24 mouse cellular contexts compared by ENCODE assay signal in the genomic region with DNA sequence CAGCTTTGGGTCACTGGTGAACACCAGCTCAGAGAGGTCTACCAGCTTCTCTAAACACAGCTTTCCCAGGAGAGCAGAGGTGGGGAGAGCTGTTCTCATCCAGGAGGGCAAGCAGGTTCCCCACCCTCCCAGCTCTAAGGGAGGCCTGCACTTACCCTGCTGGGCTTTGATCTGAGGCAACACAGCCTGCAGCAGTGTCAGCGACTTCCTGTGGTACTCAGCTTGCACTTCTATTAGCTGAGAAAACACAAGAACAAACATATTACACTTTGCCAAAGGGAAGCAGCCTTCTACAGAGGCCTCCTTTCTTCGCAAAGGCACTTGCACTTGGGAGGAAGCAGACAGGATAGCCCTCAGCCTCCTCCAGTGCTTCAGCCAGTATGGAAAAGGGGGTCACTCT.
DNase-seq lines count a peak whose midpoint lies in the region; ATAC-seq lines count a peak whose summit lies in the region.
"Had no signal": no experiment of that assay in that cellular context is flagged by ENCODE, and none has a peak within 500 bp of the region (broad histone marks: within the 10 kb centered on the region; RNA-seq: fewer than 3 reads in every experiment).

No protein-coding gene starts in this region.

- no peak overlapping the region for H3K4me3 ChIP-seq in hindbrain, embryonic 10.5 days
- no peak overlapping the region for H3K4me3 ChIP-seq in hindbrain, embryonic 14.5 days (replicated peaks; ENCODE audit: low read length)
- H3K4me3 ChIP-seq in midbrain, embryonic 10.5 days = no peak overlapping the region
- no peak overlapping the region for H3K4me3 ChIP-seq in midbrain, embryonic 11.5 days (ENCODE audit: low read depth, low read length)
- H3K4me3 ChIP-seq in limb, embryonic 10.5 days = no peak overlapping the region
- H3K4me3 ChIP-seq: embryonic facial prominence, embryonic 12.5 days; heart, embryonic 12.5 days; left cerebral cortex, adult 2 months; liver, embryonic 13.5 days; megakaryocyte, embryonic 14.5 days had no signal

- no peak overlapping the region for H3K4me2 ChIP-seq in hindbrain, embryonic 14.5 days (replicated peaks)
- no peak overlapping the region for H3K4me2 ChIP-seq in midbrain, embryonic 11.5 days
- H3K4me2 ChIP-seq: embryonic facial prominence, embryonic 12.5 days; heart, embryonic 12.5 days; liver, embryonic 13.5 days had no signal

- no peaks in the 10 kb centered on the region for H3K27me3 ChIP-seq in hindbrain, embryonic 10.5 days (ENCODE audit: insufficient read depth, poor library complexity, severe bottlenecking)
- no peaks in the 10 kb centered on the region for H3K27me3 ChIP-seq in hindbrain, embryonic 14.5 days (ENCODE audit: control insufficient read depth, insufficient read depth, low read length)
- H3K27me3 ChIP-seq in midbrain, embryonic 10.5 days (ENCODE audit: low read depth, poor library complexity, severe bottlenecking) = no peaks in the 10 kb centered on the region
- H3K27me3 ChIP-seq in midbrain, embryonic 11.5 days (ENCODE audit: control insufficient read depth, insufficient read depth, low read length) = no peaks in the 10 kb centered on the region
- H3K27me3 ChIP-seq in limb, embryonic 10.5 days (ENCODE audit: low read depth, poor library complexity, severe bottlenecking) = no peaks in the 10 kb centered on the region
- H3K27me3 ChIP-seq: embryonic facial prominence, embryonic 12.5 days; heart, embryonic 12.5 days; liver, embryonic 13.5 days had no signal

- no peak for ATAC-seq in hindbrain, embryonic 14.5 days (ENCODE audit: low FRiP score)
- no peak for ATAC-seq in midbrain, embryonic 11.5 days (ENCODE audit: low FRiP score)
- ATAC-seq: forebrain, embryonic 14.5 days had no signal

- H3K27ac ChIP-seq in hindbrain, embryonic 10.5 days = 0 out of 2 replicates have a peak overlapping the region, but pooled peaks have one; percentile 23
- no peak overlapping the region for H3K27ac ChIP-seq in hindbrain, embryonic 14.5 days
- peak overlapping the region; percentile 56; the same call in 1 of the 2 replicates for H3K27ac ChIP-seq in midbrain, embryonic 10.5 days (replicated peaks)
- no peak overlapping the region for H3K27ac ChIP-seq in midbrain, embryonic 11.5 days (ENCODE audit: low read depth, low read length)
- H3K27ac ChIP-seq in limb, embryonic 10.5 days = peak overlapping the region; percentile 33; the same call in 1 of the 2 replicates
- H3K27ac ChIP-seq: embryonic facial prominence, embryonic 12.5 days; left cerebral cortex, adult 2 months; liver, embryonic 13.5 days had no signal

- H3K9me3 ChIP-seq in hindbrain, embryonic 10.5 days = no peaks in the 10 kb centered on the region
- H3K9me3 ChIP-seq in hindbrain, embryonic 14.5 days (ENCODE audit: control insufficient read depth, low read length) = no peaks in the 10 kb centered on the region
- H3K9me3 ChIP-seq in midbrain, embryonic 10.5 days (replicated peaks) = no peaks in the 10 kb centered on the region
- no peaks in the 10 kb centered on the region for H3K9me3 ChIP-seq in midbrain, embryonic 11.5 days (ENCODE audit: control insufficient read depth, low read length)
- H3K9me3 ChIP-seq in limb, embryonic 10.5 days (replicated peaks) = no peaks in the 10 kb centered on the region
- H3K9me3 ChIP-seq: embryonic facial prominence, embryonic 12.5 days; heart, embryonic 12.5 days; liver, embryonic 13.5 days had no signal

- no peak overlapping the region for H3K9ac ChIP-seq in hindbrain, embryonic 14.5 days
- H3K9ac ChIP-seq in midbrain, embryonic 11.5 days (ENCODE audit: low read length) = no peak overlapping the region
- H3K9ac ChIP-seq: embryonic facial prominence, embryonic 12.5 days; heart, embryonic 12.5 days; liver, embryonic 13.5 days had no signal

- no peak for DNase-seq in hindbrain, embryonic 10.5 days (ENCODE audit: low spot score)
- DNase-seq in hindbrain, embryonic 14.5 days (ENCODE audit: low spot score) = no peak
- no peak for DNase-seq in midbrain, embryonic 10.5 days (ENCODE audit: low spot score)
- DNase-seq in midbrain, embryonic 11.5 days (ENCODE audit: low spot score, missing footprints) = no peak
- DNase-seq in limb, embryonic 10.5 days (ENCODE audit: low spot score) = no peak
- DNase-seq in lung, postnatal 36 days = peak; percentile 25
- no peak for DNase-seq in layer of hippocampus, adult 18-20 months (ENCODE audit: low spot score in 2 of 2)
- no peak for DNase-seq in liver
- DNase-seq: adrenal gland, postnatal 14 days; cerebellum, adult 11 months; cerebellum, adult 9-10 months; cerebellum, postnatal 36 days; gastrocnemius, postnatal 25 days; heart, adult 18-20 months; kidney, adult 8-10 months; kidney, postnatal 14 days; liver, embryonic 13.5 days; right cerebral cortex, postnatal 14 days; thymus, postnatal 36 days had no signal

- H3K36me3 ChIP-seq in hindbrain, embryonic 10.5 days = no peaks in the 10 kb centered on the region
- H3K36me3 ChIP-seq in hindbrain, embryonic 14.5 days (replicated peaks; ENCODE audit: control insufficient read depth, insufficient read depth) = peaks cover 16% of the 10 kb centered on the region
- no peaks in the 10 kb centered on the region for H3K36me3 ChIP-seq in midbrain, embryonic 10.5 days
- H3K36me3 ChIP-seq in midbrain, embryonic 11.5 days (ENCODE audit: control insufficient read depth, insufficient read depth, low read length) = no peaks in the 10 kb centered on the region
- no peaks in the 10 kb centered on the region for H3K36me3 ChIP-seq in limb, embryonic 10.5 days
- H3K36me3 ChIP-seq: embryonic facial prominence, embryonic 12.5 days; liver, embryonic 13.5 days had no signal

- H3K4me1 ChIP-seq in hindbrain, embryonic 10.5 days (replicated peaks) = peaks cover 20% of the 10 kb centered on the region; the same call in 1 of the 2 replicates
- peaks cover 9% of the 10 kb centered on the region for H3K4me1 ChIP-seq in hindbrain, embryonic 14.5 days (replicated peaks; ENCODE audit: control insufficient read depth, insufficient read depth, low read length)
- H3K4me1 ChIP-seq in midbrain, embryonic 10.5 days = peaks cover 24% of the 10 kb centered on the region
- H3K4me1 ChIP-seq in midbrain, embryonic 11.5 days (ENCODE audit: control insufficient read depth, insufficient read depth, low read length) = 0 out of 2 replicates have a peak, but pooled peaks cover 8% of the 10 kb centered on the region
- H3K4me1 ChIP-seq in limb, embryonic 10.5 days = peaks cover 18% of the 10 kb centered on the region
- H3K4me1 ChIP-seq: embryonic facial prominence, embryonic 12.5 days; liver, embryonic 13.5 days; megakaryocyte, embryonic 14.5 days had no signal

- WGBS in hindbrain, embryonic 10.5 days = 47% methylated on average over 2 of the region's 2 CpGs
- WGBS in hindbrain, embryonic 14.5 days = 81% methylated on average over 2 of the region's 2 CpGs
- WGBS in midbrain, embryonic 10.5 days = 70% methylated on average over 2 of the region's 2 CpGs
- WGBS in midbrain, embryonic 11.5 days = 65% methylated on average over 2 of the region's 2 CpGs
- 23% methylated on average over 2 of the region's 2 CpGs for WGBS in limb, embryonic 10.5 days

Comparison
In these comparisons a context has a peak if more than half of its experiments do, and no peak if none do; other contexts are left out.
1. H3K27ac ChIP-seq: peak in hindbrain, embryonic 10.5 days (single experiment), midbrain, embryonic 10.5 days (single experiment) and limb, embryonic 10.5 days (single experiment); none in hindbrain, embryonic 14.5 days (single experiment) and midbrain, embryonic 11.5 days (single experiment).